Mouse (Mus musculus) MN1 (cell line): ENCODE data around the gene E130208F15Rik.

ENCODE experiments used
- DNase-seq: peaks from one replicate; pipeline ENCODE4 v3.0.0-alpha.2; 2016; ENCODE audit warnings: low spot score

The E130208F15Rik gene

DNA sequence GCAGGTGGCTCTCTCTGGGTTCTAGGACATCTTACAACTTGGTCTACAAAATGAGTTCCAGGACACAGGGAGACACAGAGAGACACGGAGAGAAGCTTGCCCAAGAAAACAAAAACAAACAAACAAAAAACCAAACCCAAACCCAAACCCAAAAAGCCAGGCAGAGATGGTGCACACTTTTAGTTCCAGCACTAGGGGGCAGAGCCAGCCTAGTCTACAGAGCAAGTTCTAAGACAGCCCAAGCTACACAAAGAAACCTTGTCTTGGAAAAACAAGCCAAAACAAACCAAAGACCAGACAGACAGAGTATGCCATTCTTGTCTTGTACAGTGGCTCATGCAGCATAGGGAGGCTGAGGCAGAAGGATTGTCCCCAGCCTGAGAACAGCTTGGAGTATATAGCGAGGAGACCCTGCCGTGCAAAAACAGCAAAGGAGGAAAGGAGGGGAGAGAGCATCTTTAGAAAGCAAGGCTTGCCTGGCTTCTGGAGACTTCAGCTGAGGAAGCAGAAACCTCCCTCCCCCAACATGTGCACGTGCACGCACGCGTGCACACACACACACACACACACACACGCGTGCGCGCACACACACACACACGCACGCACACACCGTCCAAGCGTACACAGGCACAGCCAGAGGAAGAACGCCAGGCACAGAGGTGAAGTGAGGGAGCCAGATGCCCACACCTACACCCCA lies 15.3 kb upstream of the E130208F15Rik start:
- DNase-seq = peak; percentile 45

DNA sequence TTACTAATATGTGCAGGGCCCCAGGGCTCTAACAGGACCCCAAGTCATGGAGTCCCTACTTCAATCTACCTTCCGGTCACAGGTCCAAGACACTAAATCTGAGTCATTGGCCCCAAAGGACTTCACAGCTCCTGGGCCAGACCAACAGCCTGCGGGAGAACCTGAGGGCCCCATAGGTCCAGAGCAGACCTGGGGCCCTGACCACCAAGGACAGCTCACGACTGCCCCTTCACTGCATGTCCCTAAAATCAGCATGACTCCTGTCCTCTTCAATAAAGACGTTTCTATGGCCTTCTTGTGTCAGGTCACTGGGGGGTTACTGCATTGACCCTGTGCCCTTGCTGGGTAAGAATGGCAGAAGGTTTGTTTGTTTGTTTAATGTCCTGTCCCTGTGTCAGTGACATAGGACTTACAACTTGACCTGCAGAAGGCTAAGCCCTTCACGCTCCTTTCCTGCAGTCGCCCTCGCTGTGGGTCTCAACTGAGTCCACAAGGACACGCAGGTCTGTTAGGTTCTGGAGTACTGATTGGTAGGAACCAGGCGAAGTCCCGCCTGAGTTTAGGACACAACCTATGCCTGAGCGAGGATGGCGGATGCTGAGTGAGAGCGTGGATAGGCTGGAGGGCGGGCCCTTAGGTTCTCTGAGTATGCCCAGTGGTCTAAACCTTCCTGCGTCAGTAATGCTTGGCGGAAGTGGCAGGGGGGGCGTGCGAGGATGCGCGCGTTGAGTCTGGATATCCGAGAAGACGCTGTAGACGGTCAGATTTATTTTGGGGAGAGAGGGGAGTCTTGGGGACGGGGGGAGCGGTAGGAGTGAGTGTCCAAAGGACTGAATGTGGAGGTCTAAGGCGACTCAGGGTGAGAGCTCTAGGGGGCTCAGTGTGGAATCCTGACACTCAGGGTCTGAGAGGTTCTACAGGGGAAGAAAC lies 13.2 kb upstream of the E130208F15Rik start, which contains the start of gene Alkbh6:
Gene Alkbh6 (plus strand): TSS at position 642 of the 930 bp plus-strand sequence.
- DNase-seq = peak; percentile 95

DNA sequence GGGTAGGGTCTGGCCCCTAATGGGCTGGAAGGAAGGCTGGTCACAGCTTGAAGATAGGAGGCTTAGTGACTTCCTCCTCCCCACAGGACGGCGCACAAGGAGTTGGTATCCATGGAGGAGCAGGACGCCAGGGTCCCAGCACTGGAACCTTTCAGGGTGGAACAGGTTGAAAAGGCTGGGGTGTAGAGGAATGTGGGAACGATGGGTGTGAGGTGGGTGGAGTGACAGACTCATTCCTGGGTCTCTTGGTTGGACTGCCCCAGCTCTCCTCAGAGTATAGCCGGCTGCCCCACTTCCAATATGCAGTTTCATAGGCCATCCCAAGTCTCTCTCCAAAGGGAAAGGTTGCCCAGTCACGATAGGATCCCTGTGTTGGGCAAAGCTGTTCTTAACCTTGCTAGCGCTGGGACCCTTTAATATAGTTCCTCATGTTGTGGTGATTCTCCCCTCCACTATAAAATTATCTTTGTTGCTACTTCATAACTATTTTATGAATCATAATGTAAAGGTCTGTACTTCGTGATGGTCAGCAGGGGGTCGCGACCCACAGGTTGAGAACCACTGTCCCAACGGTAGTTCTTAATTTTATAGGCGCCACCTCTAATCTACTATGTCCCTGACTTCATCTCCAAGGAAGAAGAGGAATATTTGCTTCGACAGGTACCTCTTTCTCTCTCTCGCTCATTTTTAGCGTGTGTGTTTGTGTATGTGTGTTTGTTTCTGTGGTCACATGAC lies 12.0 kb upstream of the E130208F15Rik start:
- no peak for DNase-seq

DNA sequence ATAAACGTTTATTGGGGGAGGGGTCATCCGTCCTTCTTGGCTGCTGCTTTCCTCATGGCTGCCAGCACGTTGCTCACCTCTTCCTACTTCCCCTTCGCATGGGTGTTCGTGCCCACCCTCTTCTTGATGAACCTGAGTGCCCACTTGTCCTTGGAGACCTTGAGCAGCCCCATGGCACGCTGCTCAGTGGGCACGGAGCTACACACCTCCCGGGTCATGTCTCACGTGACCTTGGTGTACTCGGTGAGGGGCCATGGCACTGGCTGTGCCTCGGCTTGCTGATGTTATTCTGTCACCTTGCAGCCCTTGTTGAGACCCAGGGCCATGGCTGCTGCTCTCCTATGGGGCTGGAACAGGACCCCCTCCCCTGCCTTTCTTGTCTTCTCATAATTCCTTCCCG lies 11.4 kb upstream of the E130208F15Rik start:
- no peak for DNase-seq

DNA sequence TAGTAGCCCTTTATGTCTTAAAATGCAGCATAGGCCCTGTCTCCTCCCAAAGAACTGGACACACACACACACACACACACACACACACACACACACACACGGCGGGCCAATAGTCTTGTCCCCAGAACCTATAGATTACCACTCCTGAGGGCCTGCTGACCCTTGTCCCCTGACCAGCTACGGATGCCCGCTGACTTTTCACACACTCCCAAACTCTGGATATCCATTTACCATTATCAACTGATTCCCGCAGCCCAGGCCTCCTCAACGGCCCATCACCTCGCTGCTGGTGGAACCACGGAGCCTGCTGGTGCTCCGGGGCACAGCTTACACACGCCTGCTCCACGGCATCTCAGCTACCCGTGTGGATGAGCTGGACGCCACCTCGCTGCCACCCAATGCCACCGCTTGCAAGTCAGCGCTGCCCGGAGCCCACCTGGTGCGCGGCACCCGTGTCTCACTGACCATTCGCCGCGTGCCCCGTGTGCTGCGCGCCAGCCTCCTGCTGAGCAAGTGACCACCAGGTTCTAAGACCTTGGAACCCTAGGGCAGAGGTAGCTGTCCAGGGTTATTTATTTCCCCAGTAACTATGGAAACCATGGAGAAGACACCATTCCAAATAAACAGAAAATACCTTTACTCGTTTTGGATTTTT lies 7.7 kb upstream of the E130208F15Rik start:
- no peak for DNase-seq

DNA sequence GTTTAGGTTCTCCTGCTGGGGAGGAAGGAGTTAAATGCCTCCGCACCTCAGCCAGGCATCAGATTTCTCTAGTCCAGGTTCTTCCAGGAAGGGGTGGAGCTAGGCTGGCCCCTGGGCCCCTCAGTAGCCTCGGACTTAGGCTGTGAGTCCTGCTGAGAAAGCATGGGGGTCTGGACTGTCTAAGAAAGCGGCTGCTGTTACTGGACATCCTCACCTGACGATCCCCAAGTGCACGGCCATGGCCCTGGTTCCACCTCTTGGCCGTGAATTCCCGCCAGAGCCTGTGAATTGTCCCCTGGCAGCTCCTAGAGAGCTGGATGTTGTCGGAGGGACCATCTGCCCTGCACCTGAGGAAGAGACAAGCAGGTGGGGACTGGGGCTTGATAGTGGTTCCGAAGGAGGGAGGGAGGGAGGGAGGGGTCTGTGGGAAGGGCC lies 6.8 kb upstream of the E130208F15Rik start, which contains the start of gene Syne4:
Gene Syne4 (plus strand): TSS at position 87 of the 435 bp plus-strand sequence.
- DNase-seq = no peak

DNA sequence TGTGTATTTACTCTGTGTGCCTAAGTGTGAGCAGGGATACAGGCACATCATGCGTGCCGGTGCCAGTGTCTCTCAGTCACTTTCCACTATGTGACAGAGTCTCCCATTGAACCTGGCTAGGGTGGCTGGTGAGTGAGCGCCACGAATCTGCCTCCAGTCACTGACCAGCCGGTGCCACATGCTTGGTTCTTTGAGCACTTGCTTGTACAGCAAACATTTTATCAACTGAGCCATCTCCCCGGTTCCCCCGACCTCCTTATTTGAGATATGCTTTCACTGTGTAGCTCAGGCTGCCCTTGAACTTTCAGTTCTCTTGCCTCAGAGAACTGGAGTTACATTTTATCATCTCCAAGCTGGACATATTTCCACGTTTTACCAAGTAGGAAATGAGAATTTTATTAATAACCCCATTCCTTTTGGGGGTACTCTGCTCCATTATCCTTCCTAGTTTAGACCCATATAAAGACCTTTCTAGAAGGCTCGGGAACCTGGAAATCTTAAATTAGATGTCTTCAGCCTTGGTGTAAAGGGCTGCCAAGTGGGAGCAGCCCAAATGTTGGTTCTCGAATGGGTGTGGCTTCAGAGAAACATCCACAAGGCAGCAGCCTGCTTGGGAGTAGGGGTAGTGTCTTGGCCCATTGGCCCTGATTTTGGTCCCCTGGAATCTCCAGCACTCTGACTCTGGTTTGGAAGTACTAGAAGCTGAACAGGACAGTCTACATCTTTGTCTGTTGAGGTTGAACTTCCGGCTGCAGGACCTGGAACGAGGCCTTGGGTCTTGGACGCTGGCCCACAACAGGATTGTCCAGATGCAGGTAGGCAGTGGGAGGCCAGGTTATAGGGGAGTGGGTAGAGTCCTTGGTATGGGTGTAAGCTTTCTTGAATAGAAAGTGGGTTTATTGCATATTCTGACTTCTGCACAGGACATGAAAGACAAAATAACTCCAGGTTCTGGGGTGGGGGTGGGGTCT lies 5.7 kb upstream of the E130208F15Rik start:
- DNase-seq = no peak

DNA sequence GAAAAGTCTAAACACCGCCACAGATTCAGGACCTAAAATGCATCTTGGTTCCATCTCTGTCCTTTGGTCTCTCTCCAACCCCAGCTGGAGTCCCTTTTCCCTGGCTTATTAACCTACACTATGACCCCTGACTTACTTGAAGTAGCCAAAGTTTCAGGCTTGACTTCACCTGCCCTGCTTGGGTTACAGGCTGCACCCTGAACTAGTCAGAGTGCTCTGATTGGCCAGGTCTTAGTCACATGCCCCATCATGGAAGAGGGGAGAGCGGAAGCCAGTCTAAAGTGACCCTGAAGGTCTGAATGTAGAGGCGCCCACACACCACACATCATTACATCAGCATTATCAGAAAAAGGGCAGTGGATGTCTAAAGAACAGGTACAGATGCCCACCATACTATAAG lies 3.4 kb upstream of the E130208F15Rik start:
- DNase-seq = no peak

DNA sequence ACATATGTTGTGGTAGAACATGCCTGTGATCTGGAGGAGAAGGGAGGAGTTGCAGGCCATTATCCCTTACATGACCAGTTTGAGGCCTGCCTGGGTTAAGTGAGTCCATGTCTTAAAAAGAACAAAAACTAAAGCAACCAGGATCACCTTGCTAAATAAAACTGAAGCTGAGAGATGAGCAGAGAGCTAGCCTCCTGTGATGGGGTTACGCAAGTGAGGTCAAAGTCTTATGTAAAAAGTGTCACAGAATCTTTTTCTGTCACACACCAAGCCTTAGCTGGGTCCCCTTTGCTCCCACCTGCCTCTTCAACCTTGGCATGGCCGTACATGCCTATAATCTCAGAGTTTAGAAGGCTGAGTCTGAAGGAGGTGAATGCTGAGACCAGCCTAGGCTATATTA lies 594 bp upstream of the E130208F15Rik start:
- no peak for DNase-seq

DNA sequence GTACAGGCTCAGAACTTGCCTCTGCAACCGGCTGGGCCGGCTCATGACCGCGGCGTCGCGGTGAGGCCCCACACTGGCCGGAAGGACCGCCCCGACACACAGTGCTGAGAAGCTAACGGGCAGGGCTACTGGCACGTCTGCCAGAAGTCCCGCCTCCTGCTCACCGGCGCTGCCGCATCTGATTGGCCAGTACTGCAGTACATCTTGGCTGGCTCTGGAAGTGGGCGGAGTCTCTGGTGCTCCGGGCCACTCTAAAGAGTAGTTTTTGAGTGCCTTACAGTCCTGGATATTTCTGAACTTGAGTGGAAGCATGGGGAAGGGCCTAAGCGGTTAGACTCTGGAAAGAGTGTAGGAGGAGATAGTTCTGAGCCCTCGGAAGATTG lies 736 bp downstream of the E130208F15Rik start:
- peak; percentile 94 for DNase-seq

DNA sequence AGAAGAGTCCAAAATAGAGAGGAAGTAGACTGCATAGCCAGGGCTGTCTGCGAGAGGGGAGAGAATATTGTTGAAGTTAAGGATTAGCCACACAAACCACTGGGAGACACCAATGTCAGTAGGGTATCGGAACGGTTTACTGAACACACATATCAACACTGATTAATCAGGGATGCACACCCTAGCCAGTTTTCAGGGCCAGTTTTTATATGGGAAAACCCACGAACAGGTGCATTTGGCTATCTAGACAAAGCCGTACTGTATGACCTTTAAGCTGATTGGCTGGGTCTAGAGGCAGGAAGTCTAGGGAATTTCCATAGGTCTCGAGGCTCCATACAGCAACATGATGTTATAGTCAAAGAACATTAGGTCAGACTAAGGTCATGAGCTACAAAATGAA lies 1.3 kb downstream of the E130208F15Rik start:
- DNase-seq = peak; percentile 40

DNA sequence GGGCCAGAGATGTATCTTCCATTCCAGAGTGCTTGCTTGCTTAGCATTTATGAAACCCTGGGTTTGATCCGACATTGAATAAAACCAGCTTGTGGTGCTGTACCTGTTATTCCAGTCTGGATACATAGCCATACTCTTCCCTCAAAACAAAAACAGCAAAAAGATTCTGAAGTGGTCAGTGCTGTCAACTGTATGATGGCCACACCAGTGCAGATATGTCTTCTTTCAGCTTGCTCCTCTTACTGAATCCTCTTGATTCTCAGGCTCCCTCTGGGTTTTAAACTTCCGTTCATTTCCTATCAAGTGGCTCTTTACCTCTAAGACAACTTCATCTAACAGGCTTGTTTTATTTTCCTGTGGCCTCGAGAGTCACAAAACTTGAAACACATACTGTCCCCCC lies 2.3 kb downstream of the E130208F15Rik start, which contains the start of gene Sdhaf1:
Gene Sdhaf1 (minus strand): TSS at position 101 of the 400 bp plus-strand sequence.
- DNase-seq = no peak

DNA sequence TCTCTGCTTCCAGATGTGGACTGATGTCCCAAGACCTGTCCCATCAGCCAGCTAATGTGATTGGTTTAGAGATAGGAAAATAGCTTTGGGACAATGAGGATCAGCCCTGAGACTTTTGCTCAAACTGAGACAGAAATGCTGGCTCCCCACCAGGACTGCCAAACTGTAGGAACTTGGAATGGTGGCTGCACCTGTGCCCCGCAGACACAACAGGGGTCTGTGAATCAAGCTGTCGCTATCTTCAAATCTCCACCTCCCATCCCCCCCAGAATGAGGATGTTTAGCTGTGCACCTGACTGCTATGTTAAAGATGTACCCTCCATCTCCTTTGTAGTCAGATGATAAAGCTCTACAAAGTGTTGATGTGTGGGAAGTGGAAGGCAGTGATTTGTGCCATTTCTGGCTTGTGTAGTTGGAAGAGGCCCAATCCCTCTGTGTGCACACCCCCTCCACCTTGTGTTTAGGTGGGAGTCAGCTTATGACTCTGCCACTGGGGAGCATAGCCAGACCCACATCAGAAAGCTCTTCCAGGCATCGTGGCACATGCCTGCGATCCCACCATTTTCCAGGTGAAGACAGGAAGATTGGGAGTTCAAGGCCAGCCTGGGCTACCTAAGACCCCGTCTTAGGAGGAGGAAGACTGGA lies 2.9 kb downstream of the E130208F15Rik start:
- DNase-seq = no peak

DNA sequence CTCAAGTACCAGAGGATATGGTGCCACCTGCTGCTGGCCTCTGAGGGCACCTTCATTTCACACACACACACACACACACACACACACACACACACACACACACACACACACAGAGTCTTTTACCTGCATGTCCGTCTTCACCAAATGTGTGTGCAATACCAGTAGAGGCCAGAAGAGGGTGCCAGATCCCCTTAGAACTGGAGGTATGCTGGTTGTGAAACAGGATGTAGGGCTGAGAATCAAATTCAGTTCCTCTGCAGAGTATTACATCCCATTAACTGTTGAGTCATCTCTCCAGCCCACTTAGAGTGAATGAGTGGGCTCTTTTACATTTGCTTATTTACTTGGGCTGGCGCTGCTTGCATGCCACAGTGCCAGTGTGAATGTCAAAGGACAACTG lies 3.8 kb downstream of the E130208F15Rik start:
- peak; percentile 48 for DNase-seq

DNA sequence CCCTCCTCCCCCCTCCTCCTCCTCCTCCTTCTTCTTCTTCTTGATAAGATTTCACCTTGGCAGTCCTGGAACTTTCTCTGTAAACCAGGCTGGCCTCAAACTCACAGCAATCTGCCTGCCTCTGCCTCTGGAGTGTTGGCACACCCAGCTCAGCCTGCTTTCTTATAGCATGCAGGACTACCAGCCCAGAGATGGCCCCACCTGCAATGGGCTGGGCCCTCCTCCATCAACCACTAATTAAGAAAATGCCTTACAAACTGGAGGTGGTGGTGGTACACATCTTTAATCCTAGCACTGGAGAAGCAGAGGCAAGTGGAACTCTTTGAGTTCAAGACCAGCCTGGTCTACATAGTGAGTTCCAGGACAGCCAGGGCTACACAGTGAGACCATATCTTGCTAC lies 4.9 kb downstream of the E130208F15Rik start:
- DNase-seq = no peak

DNA sequence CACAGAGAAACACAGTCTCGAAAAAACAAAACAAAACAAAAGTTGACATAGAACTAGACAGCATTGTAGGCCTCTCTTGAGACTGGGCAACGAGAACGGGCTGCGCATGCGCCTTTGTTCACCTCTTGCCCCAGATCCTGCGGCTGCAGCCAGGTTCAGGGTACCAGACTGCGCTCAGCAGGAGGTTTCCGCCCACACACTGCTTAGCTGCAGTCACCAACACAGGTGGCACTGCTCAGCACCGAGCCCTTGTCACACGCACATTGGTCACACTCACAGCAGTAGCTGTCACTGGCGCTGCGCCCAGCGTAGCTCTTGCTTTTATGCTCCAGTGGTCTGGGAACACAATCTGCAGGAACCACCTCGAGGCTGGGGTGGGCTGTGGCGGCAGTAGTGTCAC lies 5.6 kb downstream of the E130208F15Rik start:
- no peak for DNase-seq

DNA sequence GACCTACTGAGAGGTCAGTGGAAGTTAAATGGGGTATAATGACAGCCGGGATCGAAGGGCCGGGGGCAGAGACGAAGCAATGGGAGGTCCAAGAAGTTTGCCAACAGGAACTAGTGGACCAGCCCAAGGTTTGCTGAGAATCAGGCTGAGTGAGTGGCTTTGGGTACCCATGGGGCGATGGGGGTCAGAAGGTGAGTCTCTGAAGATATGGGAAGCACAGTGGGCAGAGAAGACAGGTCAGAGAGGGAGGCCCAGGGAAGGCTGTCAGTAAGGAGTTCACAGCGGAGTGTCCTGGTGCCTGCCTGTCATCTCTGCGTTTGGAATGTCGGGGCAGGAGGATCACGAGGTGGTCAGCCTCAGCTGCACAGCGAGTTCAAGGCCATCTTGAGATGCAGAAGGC lies 6.8 kb downstream of the E130208F15Rik start:
- no peak for DNase-seq

DNA sequence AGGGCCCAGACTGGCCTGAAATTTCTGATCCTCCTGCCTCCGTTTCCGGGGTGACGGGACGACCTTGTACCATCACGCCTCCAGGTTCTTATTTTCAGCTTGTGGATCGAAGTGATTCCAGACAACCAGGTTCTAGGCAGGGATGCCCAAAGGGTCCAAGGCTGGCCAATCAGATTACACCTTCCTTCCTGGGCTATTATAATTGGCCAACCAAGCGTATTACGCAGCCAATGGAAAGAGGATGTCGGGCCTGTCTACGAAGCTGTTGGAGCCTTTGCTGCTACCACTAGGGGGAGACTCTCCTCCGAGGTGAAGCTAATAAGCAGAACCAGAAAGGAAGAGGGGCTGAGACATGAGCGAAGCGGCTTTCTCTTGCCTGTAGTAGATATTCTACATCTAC lies 10.3 kb downstream of the E130208F15Rik start:
- peak; percentile 97 for DNase-seq

DNA sequence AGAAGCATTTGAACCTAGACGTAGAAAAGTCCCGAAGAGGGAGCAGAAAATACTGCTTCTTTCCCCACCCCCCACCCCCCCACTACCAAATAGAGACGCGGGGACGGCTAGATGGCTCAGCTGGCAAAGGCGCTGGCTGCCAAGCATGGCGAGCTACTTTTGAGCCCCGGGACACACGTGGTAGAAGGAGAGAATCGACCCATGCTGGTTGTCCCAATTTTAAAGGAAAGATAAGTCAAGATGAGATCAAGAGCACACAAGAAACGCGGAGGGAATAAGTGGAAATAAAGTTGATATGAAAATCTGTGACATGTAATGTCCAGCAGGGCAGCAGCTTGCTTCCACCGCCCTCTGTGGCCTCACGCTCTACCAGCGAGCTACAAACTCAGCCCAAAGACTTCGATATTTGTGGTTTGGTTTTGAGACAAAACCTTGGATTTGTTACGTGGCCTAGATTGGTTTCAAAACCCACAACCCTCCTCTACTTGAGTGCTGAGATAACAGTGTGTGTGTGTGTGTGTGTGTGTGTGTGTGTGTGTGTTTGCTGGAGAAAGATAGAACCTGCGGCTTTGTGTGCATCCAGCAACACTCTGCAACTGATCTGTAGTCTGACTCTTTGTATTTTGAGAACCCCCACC lies 11.2 kb downstream of the E130208F15Rik start:
- peak; percentile 58 for DNase-seq
